Mouse (Mus musculus) urinary bladder, adult 2 months (tissue): ENCODE results near the gene Trex2. TPM values are rescaled to one million over a fixed set of nuclear protein-coding genes. Genes with fewer than 3 reads are reported as not detected.
"Not testable (repeated sequence)": the region's sequence is repeated elsewhere in the genome, so short reads cannot be mapped to it uniquely, and the experiment has no call there.

Experiments
- DNase-seq: peaks from one replicate; pipeline ENCODE4 v3.0.0; 2022; ENCODE audit warnings: low spot score
- polyA plus RNA-seq: library from polyadenylated mRNA; depleted of rRNA; stranded (reverse); fragments of >200 nt; gene quantifications from 2 replicates; pipeline ENCODE4 v1.2.3, GENCODE M21; 2012; rRNA removed

Trex2 gene
- polyA plus RNA-seq, 1 experiment = 4.8 TPM

- DNase-seq = no peak
These were observed 5.1 kb downstream of the Trex2 start for GRCm38 (mm10) chrX:73430036-73430435.

- no peak for DNase-seq
These were observed 22.4 kb downstream of the Trex2 start for GRCm38 (mm10) chrX:73412767-73413166.

GRCm38 (mm10) chrX:73410880-73411517 is 24.1 kb downstream of the Trex2 start, which contains the start of gene Zfp92:
Zfp92 (plus strand) TSS chrX:73411096.
- DNase-seq = no peak

GRCm38 (mm10) chrX:73401616-73402015 is 33.5 kb downstream of the Trex2 start:
- DNase-seq = no peak

GRCm38 (mm10) chrX:73400951-73401350 is 34.2 kb downstream of the Trex2 start:
- DNase-seq = no peak

- DNase-seq = not testable (repeated sequence)
These were observed 36.5 kb downstream of the Trex2 start, which contains the start of gene Gm18336 for GRCm38 (mm10) chrX:73398636-73399035. Gm18336 (minus strand) TSS chrX:73398736.

- DNase-seq = no peak
These were observed 38.7 kb downstream of the Trex2 start for GRCm38 (mm10) chrX:73396446-73396845.

GRCm38 (mm10) chrX:73391481-73391880 is 43.7 kb downstream of the Trex2 start:
- DNase-seq = no peak

- no peak for DNase-seq
These were observed 50.2 kb downstream of the Trex2 start for GRCm38 (mm10) chrX:73384924-73385323.

- no peak for DNase-seq
These were observed 50.7 kb downstream of the Trex2 start for GRCm38 (mm10) chrX:73384419-73384818.

Other genes with a start within 250 kb of the Trex2 start
- 7.5 and 14.6 TPM in 2 replicates for gene Xlr3b, start 243.1 kb downstream of the Trex2 start, polyA plus RNA-seq
- gene Xlr4b, start 221.0 kb downstream of the Trex2 start, polyA plus RNA-seq = 2.0 and 2.4 TPM in 2 replicates
- 10.2 and 11.2 TPM in 2 replicates for gene F8a, start 207.1 kb downstream of the Trex2 start, polyA plus RNA-seq
- gene Xlr4c, start 192.2 kb downstream of the Trex2 start, polyA plus RNA-seq = 0.52 and 1.3 TPM in 2 replicates
- gene Xlr3c, start 170.0 kb downstream of the Trex2 start, polyA plus RNA-seq = not detected in 2 replicates
- 0.04 TPM in 1 of 2 replicates, not detected in the other for gene Xlr5a, start 142.4 kb downstream of the Trex2 start, polyA plus RNA-seq
- gene Xlr5c, start 142.4 kb downstream of the Trex2 start, polyA plus RNA-seq = not detected in 2 replicates
- not detected in 2 replicates for gene Gm45015, start 98.5 kb downstream of the Trex2 start, polyA plus RNA-seq
- gene Zfp275, start 92.7 kb downstream of the Trex2 start, polyA plus RNA-seq = 13.0 and 13.7 TPM in 2 replicates
- gene Gm18336, start 36.6 kb downstream of the Trex2 start, polyA plus RNA-seq = 0.33 and 0.38 TPM in 2 replicates
- gene Zfp92, start 24.2 kb downstream of the Trex2 start, polyA plus RNA-seq = 0.01 TPM in 2 replicates
- 19.7 and 24.8 TPM in 2 replicates for gene Haus7, start 23.7 kb upstream of the Trex2 start, polyA plus RNA-seq
- 589 and 923 TPM in 2 replicates for gene Bgn, start 48.3 kb upstream of the Trex2 start, polyA plus RNA-seq
- gene Atp2b3, start 67.7 kb upstream of the Trex2 start, polyA plus RNA-seq = 0.53 and 0.56 TPM in 2 replicates
- gene Dusp9, start 204.1 kb upstream of the Trex2 start, polyA plus RNA-seq = 2.6 and 2.7 TPM in 2 replicates
- gene Pnck, start 224.8 kb upstream of the Trex2 start, polyA plus RNA-seq = 159 and 178 TPM in 2 replicates
- 78.1 and 87.3 TPM in 2 replicates for gene Slc6a8, start 237.8 kb upstream of the Trex2 start, polyA plus RNA-seq